Comparison of ENCODE assay signal across 8 mouse cellular contexts in genomic region chr3:123508056-123508674, GRCm38 (mm10).
DNase-seq lines count a peak whose midpoint lies in the region; ATAC-seq lines count a peak whose summit lies in the region.

No protein-coding gene starts in this region.

- no peaks in the 10 kb centered on the region for H3K27me3 ChIP-seq in hindbrain, embryonic 14.5 days (ENCODE audit: control insufficient read depth, insufficient read depth, low read length)

- peaks cover 11% of the 10 kb centered on the region; the same call in 1 of the 2 replicates for H3K36me3 ChIP-seq in hindbrain, embryonic 14.5 days (replicated peaks; ENCODE audit: control insufficient read depth, insufficient read depth)

- peak overlapping the region; percentile 86 for H3K4me2 ChIP-seq in hindbrain, embryonic 14.5 days (replicated peaks)

- no peaks in the 10 kb centered on the region for H3K9me3 ChIP-seq in hindbrain, embryonic 14.5 days (ENCODE audit: control insufficient read depth, low read length)

- peak; percentile 98 for ATAC-seq in hindbrain, embryonic 14.5 days (ENCODE audit: low FRiP score)

- peak; percentile 98 for DNase-seq in R1 (ENCODE audit: low read depth, low spot score)
- DNase-seq in cerebellum, postnatal 25 days: peak; percentile 98 to 99
- DNase-seq in frontal cortex, postnatal 25 days (ENCODE audit: low spot score in 2 of 2): peak; percentile 96 to 98
- DNase-seq in hindbrain, embryonic 14.5 days (ENCODE audit: low spot score): peak; percentile 99
- DNase-seq in layer of hippocampus, postnatal 36 days: peak; percentile 98
- DNase-seq in lung, postnatal 36 days: peak; percentile 100
- DNase-seq in retina, postnatal 1 day: peak; percentile 99
- DNase-seq in urinary bladder, adult 18-20 months (ENCODE audit: low spot score in 2 of 2): peak; percentile 97 to 100

- under 1% methylated on average over 53 of the region's 53 CpGs for WGBS in hindbrain, embryonic 14.5 days

- H3K9ac ChIP-seq in hindbrain, embryonic 14.5 days: peak overlapping the region; percentile 92

- peaks cover 18% of the 10 kb centered on the region for H3K4me1 ChIP-seq in hindbrain, embryonic 14.5 days (replicated peaks; ENCODE audit: control insufficient read depth, insufficient read depth, low read length)

- H3K4me3 ChIP-seq in hindbrain, embryonic 14.5 days (replicated peaks; ENCODE audit: low read length): peak overlapping the region; percentile 52

- H3K27ac ChIP-seq in hindbrain, embryonic 14.5 days: peak overlapping the region; percentile 97

Comparison
In these comparisons a context has a peak if more than half of its experiments do, and no peak if none do; other contexts are left out.
1. Peak in every context shown above with its lines: DNase-seq, ATAC-seq, H3K4me3 ChIP-seq and H3K27ac ChIP-seq.